Mouse (Mus musculus) hindbrain, embryonic 14.5 days (tissue): ENCODE data around the gene Yeats4. TPM values are rescaled to one million over a fixed set of nuclear protein-coding genes. Genes with fewer than 3 reads are reported as not detected.

Experiments
- ATAC-seq: fragments of 200-750 bp; cut with Nextera tagmentation; 2 replicates; pipeline ENCODE4 v1.8.0; 2017; ENCODE audit warnings: moderate number of reproducible peaks, mild to moderate bottlenecking, moderate TSS enrichment, moderate library complexity; ENCODE audit not compliant: low FRiP score
- DNase-seq: peaks from one replicate; pipeline ENCODE4 v3.0.0-alpha.2; 2015; ENCODE audit warnings: low spot score
- H3K27ac ChIP-seq: fragments of 300-500 bp; sonication (generic); 2 replicates; pipeline ENCODE4 v1.5.1; 2014; ENCODE audit warnings: mild to moderate bottlenecking, moderate library complexity
- H3K27me3 ChIP-seq: fragments of 300-500 bp; sonication (generic); 2 replicates; pipeline ENCODE4 v1.6.1; 2014; ENCODE audit warnings: mild to moderate bottlenecking, low read length, mixed read lengths; ENCODE audit not compliant: control insufficient read depth, insufficient read depth
- H3K36me3 ChIP-seq: fragments of 300-500 bp; sonication (generic); replicated peaks from 2 replicates; pipeline ENCODE4 v1.6.1; 2014; ENCODE audit not compliant: control insufficient read depth, insufficient read depth
- H3K4me1 ChIP-seq: fragments of 300-500 bp; sonication (generic); replicated peaks from 2 replicates; pipeline ENCODE4 v1.6.1; 2014; ENCODE audit warnings: antibody characterized with exemption, low read length, mixed read lengths; ENCODE audit not compliant: control insufficient read depth, insufficient read depth
- H3K4me2 ChIP-seq: fragments of 300-500 bp; sonication (generic); replicated peaks from 2 replicates; pipeline ENCODE4 v1.6.1; 2014; ENCODE audit warnings: mild to moderate bottlenecking, moderate library complexity
- H3K4me3 ChIP-seq: fragments of 300-500 bp; sonication (generic); replicated peaks from 2 replicates; pipeline ENCODE4 v1.5.1; 2014; ENCODE audit warnings: mild to moderate bottlenecking, low read length
- H3K9ac ChIP-seq: fragments of 300-500 bp; sonication (generic); 2 replicates; pipeline ENCODE4 v1.6.1; 2014
- H3K9me3 ChIP-seq: fragments of 300-500 bp; sonication (generic); 2 replicates; pipeline ENCODE4 v1.6.1; 2016; ENCODE audit warnings: low read length; ENCODE audit not compliant: control insufficient read depth
- WGBS: fragments of 180-500 bp; shearing (Covaris S2); extraction: QIAGEN DNeasy Blood & Tissue Kit; methylation state at CpG from one replicate; pipeline ENCODE4 v1.1.7; 2014; 5-methylcytosine and 5-hydroxymethylcytosine counted together
- polyA plus RNA-seq: library from polyadenylated mRNA; unstranded; fragments of >200 nt; fragmentation: Nextera tagmentation; extraction: Ambion mirVana; gene quantifications from 2 replicates; pipeline ENCODE4 v1.2.1, GENCODE M21; 2014

Yeats4 gene
- polyA plus RNA-seq, 1 experiment from 2014 or later: 111 TPM

- DNase-seq (no peak), ATAC-seq (no peak; the same call in 1 of the 2 replicates)
- Histone ChIP-seq H3K4me3 (peak overlapping the region; percentile 60), H3K36me3 (peaks cover 35% of the 10 kb centered on the region), H3K4me1 (peaks cover 17% of the 10 kb centered on the region), H3K4me2 (peak overlapping the region; percentile 66), H3K27ac (peak overlapping the region; percentile 98), H3K9ac (peak overlapping the region; percentile 90), H3K27me3 (no peaks in the 10 kb centered on the region), H3K9me3 (no peaks in the 10 kb centered on the region)
- WGBS: 1% methylated on average over 9 of the region's 9 CpGs
Observed at GRCm38 (mm10) chr10:117223758-117224101, 577 bp downstream of the Yeats4 start.

GRCm38 (mm10) chr10:117222821-117223220 is 1.5 kb downstream of the Yeats4 start:
- H3K4me1 ChIP-seq: peaks cover 17% of the 10 kb centered on the region
- no peaks in the 10 kb centered on the region for H3K9me3 ChIP-seq
- DNase-seq (no peak), ATAC-seq (no peak)
- H3K36me3 ChIP-seq: peaks cover 44% of the 10 kb centered on the region
- H3K4me2 ChIP-seq: peak overlapping the region; percentile 66
- WGBS: 54% methylated on average over 3 of the region's 3 CpGs
- H3K9ac ChIP-seq: peak overlapping the region; percentile 31; the same call in 1 of the 2 replicates
- H3K27ac ChIP-seq: no peak overlapping the region
- no peak overlapping the region for H3K4me3 ChIP-seq
- H3K27me3 ChIP-seq: no peaks in the 10 kb centered on the region

- peaks cover 8% of the 10 kb centered on the region for H3K4me1 ChIP-seq
- no peaks in the 10 kb centered on the region for H3K9me3 ChIP-seq
- no peak overlapping the region for H3K4me3 ChIP-seq
- ATAC-seq: no peak
- no peaks in the 10 kb centered on the region for H3K27me3 ChIP-seq
- peaks cover 84% of the 10 kb centered on the region for H3K36me3 ChIP-seq
- H3K9ac ChIP-seq: no peak overlapping the region
- H3K27ac ChIP-seq: no peak overlapping the region
- 96% methylated on average over 8 of the region's 8 CpGs for WGBS
- DNase-seq: no peak
- H3K4me2 ChIP-seq: no peak overlapping the region
Observed at GRCm38 (mm10) chr10:117218351-117218750, 6.0 kb downstream of the Yeats4 start.

GRCm38 (mm10) chr10:117217246-117217840 is 7.0 kb downstream of the Yeats4 start:
- 84% methylated on average over 20 of the region's 20 CpGs for WGBS
- no peaks in the 10 kb centered on the region for H3K27me3 ChIP-seq

GRCm38 (mm10) chr10:117216793-117217192 is 7.5 kb downstream of the Yeats4 start:
- H3K4me3 ChIP-seq: no peak overlapping the region
- H3K36me3 ChIP-seq: peaks cover 80% of the 10 kb centered on the region
- ATAC-seq (no peak), DNase-seq (peak; percentile 46)
- H3K9me3 ChIP-seq: no peaks in the 10 kb centered on the region
- H3K27me3 ChIP-seq: no peaks in the 10 kb centered on the region
- H3K4me1 ChIP-seq: no peaks in the 10 kb centered on the region
- no peak overlapping the region for H3K9ac ChIP-seq
- no peak overlapping the region for H3K27ac ChIP-seq
- no peak overlapping the region for H3K4me2 ChIP-seq
- WGBS: 65% methylated on average over 5 of the region's 5 CpGs

More at GRCm38 (mm10) chr10:117217246-117217840, 7.0 kb downstream of the Yeats4 start:
- Histone ChIP-seq H3K4me1 (no peaks in the 10 kb centered on the region), H3K27ac (no peak overlapping the region), H3K9ac (no peak overlapping the region), H3K36me3 (peaks cover 86% of the 10 kb centered on the region), H3K4me3 (no peak overlapping the region), H3K4me2 (no peak overlapping the region), H3K9me3 (no peaks in the 10 kb centered on the region)
- no peak for DNase-seq
- ATAC-seq: no peak

GRCm38 (mm10) chr10:117216132-117216495 is 8.2 kb downstream of the Yeats4 start:
- Histone ChIP-seq H3K27me3 (no peaks in the 10 kb centered on the region), H3K9me3 (no peaks in the 10 kb centered on the region), H3K4me3 (no peak overlapping the region), H3K4me1 (no peaks in the 10 kb centered on the region), H3K4me2 (no peak overlapping the region), H3K9ac (no peak overlapping the region), H3K27ac (no peak overlapping the region), H3K36me3 (peaks cover 74% of the 10 kb centered on the region)
- no peak for ATAC-seq
- no peak for DNase-seq
- 93% methylated on average over 9 of the region's 9 CpGs for WGBS

- no peak overlapping the region for H3K4me3 ChIP-seq
- H3K4me1 ChIP-seq: no peaks in the 10 kb centered on the region
- H3K9ac ChIP-seq: no peak overlapping the region
- ATAC-seq (no peak), DNase-seq (no peak)
- no peak overlapping the region for H3K27ac ChIP-seq
- no peaks in the 10 kb centered on the region for H3K27me3 ChIP-seq
- H3K4me2 ChIP-seq: no peak overlapping the region
- WGBS: 93% methylated on average over 25 of the region's 25 CpGs
- H3K36me3 ChIP-seq: peaks cover 68% of the 10 kb centered on the region
- no peaks in the 10 kb centered on the region for H3K9me3 ChIP-seq
Observed at GRCm38 (mm10) chr10:117215409-117216131, 8.7 kb downstream of the Yeats4 start.

- Histone ChIP-seq H3K27ac (no peak overlapping the region), H3K4me3 (no peak overlapping the region), H3K9me3 (no peaks in the 10 kb centered on the region), H3K27me3 (no peaks in the 10 kb centered on the region), H3K4me2 (no peak overlapping the region), H3K4me1 (no peaks in the 10 kb centered on the region), H3K36me3 (peaks cover 28% of the 10 kb centered on the region), H3K9ac (no peak overlapping the region)
- 93% methylated on average over 6 of the region's 6 CpGs for WGBS
- DNase-seq (no peak), ATAC-seq (no peak)
Observed at GRCm38 (mm10) chr10:117211023-117211422, 13.3 kb downstream of the Yeats4 start.

GRCm38 (mm10) chr10:117209469-117209938 is 14.8 kb downstream of the Yeats4 start:
- ATAC-seq: peak; percentile 71
- peak overlapping the region; percentile 4; the same call in 1 of the 2 replicates for H3K4me3 ChIP-seq
- peaks cover 13% of the 10 kb centered on the region for H3K36me3 ChIP-seq
- peak; percentile 87 for DNase-seq
- WGBS: 21% methylated on average over 11 of the region's 11 CpGs
- no peaks in the 10 kb centered on the region for H3K27me3 ChIP-seq
- H3K4me1 ChIP-seq: no peaks in the 10 kb centered on the region
- peak overlapping the region; percentile 41 for H3K4me2 ChIP-seq
- H3K27ac ChIP-seq: no peak overlapping the region
- no peak overlapping the region for H3K9ac ChIP-seq
- no peaks in the 10 kb centered on the region for H3K9me3 ChIP-seq
